Mouse (Mus musculus) lung, postnatal 0 days (tissue): ENCODE data around the gene Sec23ip. TPM values are rescaled to one million over a fixed set of nuclear protein-coding genes. Genes with fewer than 3 reads are reported as not detected.
A peak's percentile ranks its signal among the peaks of the same experiment; 100 is the strongest.

ENCODE experiments used
- ATAC-seq: fragments of 200-750 bp; cut with Nextera tagmentation; 2 replicates; pipeline ENCODE4 v1.8.0; 2017; ENCODE audit warnings: moderate library complexity
- DNase-seq: peaks from one replicate; pipeline ENCODE4 v3.0.0-alpha.2; 2016; ENCODE audit warnings: low spot score
- H3K27ac ChIP-seq: fragments of 300-500 bp; sonication (generic); 2 replicates; pipeline ENCODE4 v1.5.1; 2014; ENCODE audit warnings: antibody characterized with exemption, mild to moderate bottlenecking, low read length, mixed read lengths
- H3K27me3 ChIP-seq: fragments of 300-500 bp; sonication (generic); replicated peaks from 2 replicates; pipeline ENCODE4 v1.6.1; 2014; ENCODE audit warnings: low read length, mixed read lengths; ENCODE audit not compliant: insufficient read depth
- H3K36me3 ChIP-seq: fragments of 300-500 bp; sonication (generic); 2 replicates; pipeline ENCODE4 v1.6.1; 2014; ENCODE audit warnings: low read length, mixed read lengths; ENCODE audit not compliant: insufficient read depth
- H3K4me1 ChIP-seq: fragments of 300-500 bp; sonication (generic); 2 replicates; pipeline ENCODE4 v1.6.1; 2014; ENCODE audit warnings: antibody characterized with exemption, low read depth, low read length, mixed read lengths; ENCODE audit not compliant: insufficient read depth
- H3K4me2 ChIP-seq: fragments of 300-500 bp; sonication (generic); replicated peaks from 2 replicates; pipeline ENCODE4 v1.6.1; 2014; ENCODE audit warnings: low read depth, mild to moderate bottlenecking, low read length, moderate library complexity, mixed read lengths
- H3K4me3 ChIP-seq: fragments of 300-500 bp; sonication (generic); 2 replicates; pipeline ENCODE4 v1.5.1; 2014; ENCODE audit warnings: low read depth, low read length
- H3K9ac ChIP-seq: fragments of 300-500 bp; sonication (generic); replicated peaks from 2 replicates; pipeline ENCODE4 v1.6.1; 2014; ENCODE audit warnings: low read depth, mild to moderate bottlenecking
- H3K9me3 ChIP-seq: fragments of 300-500 bp; sonication (generic); 2 replicates; pipeline ENCODE4 v1.6.1; 2016; ENCODE audit warnings: low read length, mixed read lengths
- CTCF ChIP-seq: IDR thresholded peaks from 2 replicates; pipeline ENCODE4 v1.5.1; 2016; ENCODE audit warnings: antibody characterized with exemption, mild to moderate bottlenecking
- EP300 ChIP-seq: IDR thresholded peaks from 2 replicates; pipeline ENCODE4 v1.6.1; 2016; ENCODE audit warnings: antibody characterized with exemption, mild to moderate bottlenecking, control low read depth
- WGBS: fragments of 180-500 bp; shearing (Covaris S2); extraction: QIAGEN DNeasy Blood & Tissue Kit; methylation state at CpG from one replicate; pipeline ENCODE4 v1.1.7; 2014; 5-methylcytosine and 5-hydroxymethylcytosine counted together
- polyA plus RNA-seq: library from polyadenylated mRNA; unstranded; fragments of >200 nt; fragmentation: Nextera tagmentation; extraction: Ambion mirVana; gene quantifications from 2 replicates; pipeline ENCODE4 v1.2.1, GENCODE M21; 2015

Sec23ip gene
- polyA plus RNA-seq, 1 experiment from 2014 or later = 22.7 TPM

- Histone ChIP-seq H3K4me2 (no peak overlapping the region), H3K9ac (no peak overlapping the region), H3K4me3 (no peak overlapping the region), H3K27ac (no peak overlapping the region), H3K4me1 (no peaks in the 10 kb centered on the region), H3K27me3 (no peaks in the 10 kb centered on the region), H3K9me3 (no peaks in the 10 kb centered on the region), H3K36me3 (0 out of 2 replicates have a peak, but pooled peaks cover 4% of the 10 kb centered on the region)
- ATAC-seq (no peak), DNase-seq (no peak)
- TF ChIP-seq EP300 (no peak), CTCF (no peak)
- WGBS = 84% methylated on average over 10 of the region's 10 CpGs
Observed at GRCm38 (mm10) chr7:128726999-128727398, 17.7 kb upstream of the Sec23ip start.

- no peak overlapping the region for H3K4me2 ChIP-seq
- TF ChIP-seq EP300 (no peak), CTCF (no peak)
- H3K4me3 ChIP-seq = no peak overlapping the region
- 0 out of 2 replicates have a peak, but pooled peaks cover 4% of the 10 kb centered on the region for H3K36me3 ChIP-seq
- ATAC-seq (no peak), DNase-seq (no peak)
- no peak overlapping the region for H3K9ac ChIP-seq
- H3K9me3 ChIP-seq = no peaks in the 10 kb centered on the region
- H3K27me3 ChIP-seq = no peaks in the 10 kb centered on the region
- H3K4me1 ChIP-seq = no peaks in the 10 kb centered on the region
- H3K27ac ChIP-seq = no peak overlapping the region
- WGBS = 62% methylated on average over 5 of the region's 5 CpGs
Observed at GRCm38 (mm10) chr7:128727701-128728100, 17.0 kb upstream of the Sec23ip start.

GRCm38 (mm10) chr7:128728738-128729137, 16.0 kb upstream of the Sec23ip start:
- no peak overlapping the region for H3K4me2 ChIP-seq
- ATAC-seq (no peak), DNase-seq (no peak)
- H3K4me1 ChIP-seq = no peaks in the 10 kb centered on the region
- WGBS = 61% methylated on average over 10 of the region's 10 CpGs
- H3K27me3 ChIP-seq = no peaks in the 10 kb centered on the region
- H3K36me3 ChIP-seq = no peaks in the 10 kb centered on the region
- H3K9me3 ChIP-seq = no peaks in the 10 kb centered on the region
- H3K9ac ChIP-seq = no peak overlapping the region
- no peak overlapping the region for H3K27ac ChIP-seq
- H3K4me3 ChIP-seq = no peak overlapping the region
- TF ChIP-seq EP300 = no peak
- TF ChIP-seq CTCF = no peak

- Histone ChIP-seq H3K4me3 (no peak overlapping the region), H3K36me3 (no peaks in the 10 kb centered on the region), H3K27me3 (no peaks in the 10 kb centered on the region), H3K9ac (no peak overlapping the region), H3K4me2 (no peak overlapping the region), H3K9me3 (no peaks in the 10 kb centered on the region), H3K4me1 (no peaks in the 10 kb centered on the region), H3K27ac (no peak overlapping the region)
- TF ChIP-seq EP300 (no peak), CTCF (no peak)
- WGBS = 61% methylated on average over 2 of the region's 2 CpGs
- no peak for DNase-seq
- no peak for ATAC-seq
Observed at GRCm38 (mm10) chr7:128731585-128731984, 13.2 kb upstream of the Sec23ip start.

GRCm38 (mm10) chr7:128738041-128738440, 6.7 kb upstream of the Sec23ip start:
- whole genome bisulfite sequencing = 38% methylated on average over 5 of the region's 5 CpGs
- no peak overlapping the region for H3K4me3 ChIP-seq
- H3K27me3 ChIP-seq = no peaks in the 10 kb centered on the region
- H3K9me3 ChIP-seq = no peaks in the 10 kb centered on the region
- no peaks in the 10 kb centered on the region for H3K36me3 ChIP-seq
- peaks cover 10% of the 10 kb centered on the region; the same call in 1 of the 2 replicates for H3K4me1 ChIP-seq
- H3K27ac ChIP-seq = no peak overlapping the region
- ATAC-seq (no peak), DNase-seq (no peak)
- H3K9ac ChIP-seq = no peak overlapping the region
- TF ChIP-seq CTCF = no peak
- no peak for TF ChIP-seq EP300
- 0 out of 2 replicates have a peak overlapping the region, but pooled peaks have one; percentile 74 for H3K4me2 ChIP-seq

GRCm38 (mm10) chr7:128739116-128739461, 5.7 kb upstream of the Sec23ip start:
- peaks cover 11% of the 10 kb centered on the region; the same call in 1 of the 2 replicates for H3K4me1 ChIP-seq
- H3K27me3 ChIP-seq = no peaks in the 10 kb centered on the region
- H3K4me2 ChIP-seq = peak overlapping the region; percentile 74
- no peak for ATAC-seq
- 2% methylated on average over 15 of the region's 15 CpGs for WGBS
- H3K27ac ChIP-seq = peak overlapping the region; percentile 97
- TF ChIP-seq EP300 = no peak
- no peak for TF ChIP-seq CTCF
- H3K4me3 ChIP-seq = peak overlapping the region; percentile 99
- H3K9me3 ChIP-seq = no peaks in the 10 kb centered on the region
- H3K9ac ChIP-seq = peak overlapping the region; percentile 88
- H3K36me3 ChIP-seq = no peaks in the 10 kb centered on the region
- no peak for DNase-seq
